In genomic region chr4:108405766-108406137, GRCm38 (mm10) we compare ENCODE assay signal across 8 mouse cellular contexts. TPM values are rescaled to one million over a fixed set of nuclear protein-coding genes. Genes with fewer than 3 reads are reported as not detected.
A peak's percentile ranks its signal among the peaks of the same experiment; 100 is the strongest.
DNase-seq lines count a peak whose midpoint lies in the region; ATAC-seq and TF ChIP-seq lines count a peak whose summit lies in the region.
"Had no signal": no experiment of that assay in that cellular context is flagged by ENCODE, and none has a peak within 500 bp of the region (broad histone marks: within the 10 kb centered on the region; RNA-seq: fewer than 3 reads in every experiment).

No protein-coding gene starts in this region.

- H3K9ac ChIP-seq in embryonic facial prominence, embryonic 11.5 days (replicated peaks; ENCODE audit: low read length) = peak overlapping the region; percentile 68
- peak overlapping the region; percentile 74 for H3K9ac ChIP-seq in hindbrain, embryonic 11.5 days (ENCODE audit: low read depth, low read length)
- H3K9ac ChIP-seq in limb, embryonic 14.5 days (ENCODE audit: low read depth, low read length, severe bottlenecking) = peak overlapping the region; percentile 90
- peak overlapping the region; percentile 73 for H3K9ac ChIP-seq in neural tube, embryonic 11.5 days (ENCODE audit: low read length)

- DNase-seq in R1 (ENCODE audit: low read depth, low spot score) = peak; percentile 86
- no peak for DNase-seq in embryonic facial prominence, embryonic 11.5 days (ENCODE audit: low spot score)
- DNase-seq in hindbrain, embryonic 11.5 days (ENCODE audit: low spot score) = peak; percentile 27
- peak; percentile 34 for DNase-seq in limb, embryonic 14.5 days (ENCODE audit: low spot score)
- DNase-seq in neural tube, embryonic 11.5 days (ENCODE audit: low spot score) = no peak
- DNase-seq in adrenal gland, adult 8-10 months = no peak
- DNase-seq in thymus, postnatal 10 days (ENCODE audit: low spot score in 2 of 2) = no peak

- TF ChIP-seq POLR2A in limb, embryonic 14.5 days (IDR thresholded peaks at IDR 0.05; ENCODE audit: borderline replicate concordance, extremely low read depth, insufficient read depth, insufficient read length) = no peak

- 61% methylated on average over 3 of the region's 3 CpGs for WGBS in embryonic facial prominence, embryonic 11.5 days
- WGBS in hindbrain, embryonic 11.5 days = 66% methylated on average over 3 of the region's 3 CpGs
- WGBS in limb, embryonic 14.5 days = 67% methylated on average over 3 of the region's 3 CpGs
- WGBS in neural tube, embryonic 11.5 days = 65% methylated on average over 3 of the region's 3 CpGs

- no peaks in the 10 kb centered on the region; the same call in 1 of the 2 replicates for H3K4me1 ChIP-seq in embryonic facial prominence, embryonic 11.5 days (ENCODE audit: control insufficient read depth, insufficient read depth, low read length)
- peaks cover 11% of the 10 kb centered on the region; the same call in 1 of the 2 replicates for H3K4me1 ChIP-seq in hindbrain, embryonic 11.5 days (replicated peaks; ENCODE audit: control insufficient read depth, insufficient read depth, low read length)
- peaks cover 19% of the 10 kb centered on the region for H3K4me1 ChIP-seq in limb, embryonic 14.5 days (ENCODE audit: control insufficient read depth, insufficient read depth, low read length)
- peaks cover 8% of the 10 kb centered on the region for H3K4me1 ChIP-seq in neural tube, embryonic 11.5 days (ENCODE audit: control insufficient read depth, insufficient read depth, low read length)

- no peaks in the 10 kb centered on the region for H3K36me3 ChIP-seq in embryonic facial prominence, embryonic 11.5 days (replicated peaks; ENCODE audit: control insufficient read depth, insufficient read depth, low read depth, low read length)
- no peaks in the 10 kb centered on the region for H3K36me3 ChIP-seq in hindbrain, embryonic 11.5 days (ENCODE audit: control insufficient read depth, insufficient read depth, low read length)
- peaks cover 10% of the 10 kb centered on the region for H3K36me3 ChIP-seq in limb, embryonic 14.5 days (ENCODE audit: control insufficient read depth, insufficient read depth, low read length)
- H3K36me3 ChIP-seq in neural tube, embryonic 11.5 days (ENCODE audit: control insufficient read depth, insufficient read depth, low read length) = no peaks in the 10 kb centered on the region

- H3K27ac ChIP-seq in embryonic facial prominence, embryonic 11.5 days (replicated peaks; ENCODE audit: low read depth, low read length) = peak overlapping the region; percentile 17; the same call in 1 of the 2 replicates
- H3K27ac ChIP-seq in hindbrain, embryonic 11.5 days (ENCODE audit: low read depth, low read length) = no peak overlapping the region
- peak overlapping the region; percentile 86 for H3K27ac ChIP-seq in limb, embryonic 14.5 days (replicated peaks; ENCODE audit: low read depth, low read length)
- H3K27ac ChIP-seq in neural tube, embryonic 11.5 days (ENCODE audit: low read depth, low read length) = no peak overlapping the region

- peak overlapping the region; percentile 65 for H3K4me2 ChIP-seq in embryonic facial prominence, embryonic 11.5 days (ENCODE audit: low read depth, low read length)
- peak overlapping the region; percentile 86 for H3K4me2 ChIP-seq in hindbrain, embryonic 11.5 days (replicated peaks; ENCODE audit: low read depth, low read length)
- H3K4me2 ChIP-seq in limb, embryonic 14.5 days (replicated peaks; ENCODE audit: low read depth, low read length, severe bottlenecking) = peak overlapping the region; percentile 88
- peak overlapping the region; percentile 67 for H3K4me2 ChIP-seq in neural tube, embryonic 11.5 days (ENCODE audit: low read depth)

- H3K4me3 ChIP-seq in embryonic facial prominence, embryonic 11.5 days (ENCODE audit: low read depth, low read length) = peak overlapping the region; percentile 34
- H3K4me3 ChIP-seq in hindbrain, embryonic 11.5 days (ENCODE audit: low read depth, low read length) = peak overlapping the region; percentile 39
- peak overlapping the region; percentile 52 for H3K4me3 ChIP-seq in limb, embryonic 14.5 days (replicated peaks; ENCODE audit: low read length)
- peak overlapping the region; percentile 37; the same call in 1 of the 2 replicates for H3K4me3 ChIP-seq in neural tube, embryonic 11.5 days (ENCODE audit: low read depth, low read length)
- H3K4me3 ChIP-seq: myocyte had no signal

- no peaks in the 10 kb centered on the region for H3K27me3 ChIP-seq in embryonic facial prominence, embryonic 11.5 days (ENCODE audit: control insufficient read depth, insufficient read depth, low read length)
- no peaks in the 10 kb centered on the region for H3K27me3 ChIP-seq in hindbrain, embryonic 11.5 days (ENCODE audit: control insufficient read depth, insufficient read depth, low read length)
- H3K27me3 ChIP-seq in limb, embryonic 14.5 days (ENCODE audit: control insufficient read depth, insufficient read depth, low read length) = no peaks in the 10 kb centered on the region
- no peaks in the 10 kb centered on the region for H3K27me3 ChIP-seq in neural tube, embryonic 11.5 days (ENCODE audit: control insufficient read depth, insufficient read depth, low read length)

- ATAC-seq in embryonic facial prominence, embryonic 11.5 days (replicated peaks; ENCODE audit: insufficient number of reproducible peaks, low FRiP score, low TSS enrichment, low read depth) = peak; percentile 57; the same call in 1 of the 2 replicates
- peak; percentile 38 for ATAC-seq in hindbrain, embryonic 11.5 days (ENCODE audit: low FRiP score)
- ATAC-seq in limb, embryonic 14.5 days (ENCODE audit: low FRiP score, low read depth) = peak; percentile 61; the same call in 1 of the 2 replicates
- ATAC-seq in neural tube, embryonic 11.5 days (ENCODE audit: insufficient read depth, low FRiP score, low TSS enrichment) = no peak

- H3K9me3 ChIP-seq in embryonic facial prominence, embryonic 11.5 days (replicated peaks; ENCODE audit: control insufficient read depth, low read length) = no peaks in the 10 kb centered on the region
- no peaks in the 10 kb centered on the region for H3K9me3 ChIP-seq in hindbrain, embryonic 11.5 days (ENCODE audit: control insufficient read depth, low read length)
- no peaks in the 10 kb centered on the region for H3K9me3 ChIP-seq in limb, embryonic 14.5 days (ENCODE audit: control insufficient read depth, low read length)
- no peaks in the 10 kb centered on the region for H3K9me3 ChIP-seq in neural tube, embryonic 11.5 days (ENCODE audit: control insufficient read depth, low read length)

RNA-seq across cellular contexts. Expression of gene Gpx7, which starts 1.0 kb away (rescaled TPM):
- polyA plus RNA-seq in embryonic facial prominence, embryonic 11.5 days (2014; fragmentation: Nextera tagmentation; extraction: Ambion mirVana) = 44.9 and 46.4 TPM in 2 replicates
- polyA plus RNA-seq in hindbrain, embryonic 11.5 days (2014; fragmentation: Nextera tagmentation; extraction: Ambion mirVana) = 47.3 and 52.8 TPM in 2 replicates
- polyA plus RNA-seq in limb, embryonic 14.5 days (2012; rRNA removed) = 92.8 and 98.8 TPM in 2 replicates
- polyA plus RNA-seq in limb, embryonic 14.5 days (2014; fragmentation: Nextera tagmentation; extraction: Ambion mirVana) = 104 and 117 TPM in 2 replicates
- 51.3 and 51.7 TPM in 2 replicates for polyA plus RNA-seq in neural tube, embryonic 11.5 days (2014; fragmentation: Nextera tagmentation; extraction: Ambion mirVana)
- total RNA-seq in adrenal gland, adult 8-10 months (2022) = 1 to 10 TPM; 5.5 to 8.7 (median 7.0) TPM

RNA-seq across cellular contexts. Expression of gene Shisal2a, which starts 22.6 kb away (rescaled TPM):
- 8.5 and 10.2 TPM in 2 replicates for polyA plus RNA-seq in embryonic facial prominence, embryonic 11.5 days (2014; fragmentation: Nextera tagmentation; extraction: Ambion mirVana)
- 2.0 and 3.2 TPM in 2 replicates for polyA plus RNA-seq in hindbrain, embryonic 11.5 days (2014; fragmentation: Nextera tagmentation; extraction: Ambion mirVana)
- 5.7 and 8.8 TPM in 2 replicates for polyA plus RNA-seq in limb, embryonic 14.5 days (2012; rRNA removed)
- polyA plus RNA-seq in limb, embryonic 14.5 days (2014; fragmentation: Nextera tagmentation; extraction: Ambion mirVana) = 4.2 and 5.4 TPM in 2 replicates
- polyA plus RNA-seq in neural tube, embryonic 11.5 days (2014; fragmentation: Nextera tagmentation; extraction: Ambion mirVana) = 2.7 and 4.3 TPM in 2 replicates
- total RNA-seq in adrenal gland, adult 8-10 months (2022) = 1 to 10 TPM; 4.6 to 8.5 (median 5.7) TPM

RNA-seq across cellular contexts. Expression of gene Tut4, which starts 53.5 kb away (rescaled TPM):
- 94.6 and 110 TPM in 2 replicates for polyA plus RNA-seq in embryonic facial prominence, embryonic 11.5 days (2014; fragmentation: Nextera tagmentation; extraction: Ambion mirVana)
- 65.8 and 105 TPM in 2 replicates for polyA plus RNA-seq in hindbrain, embryonic 11.5 days (2014; fragmentation: Nextera tagmentation; extraction: Ambion mirVana)
- 197 and 222 TPM in 2 replicates for polyA plus RNA-seq in limb, embryonic 14.5 days (2012; rRNA removed)
- polyA plus RNA-seq in limb, embryonic 14.5 days (2014; fragmentation: Nextera tagmentation; extraction: Ambion mirVana) = 59.1 and 73.9 TPM in 2 replicates
- 66.8 and 68.0 TPM in 2 replicates for polyA plus RNA-seq in neural tube, embryonic 11.5 days (2014; fragmentation: Nextera tagmentation; extraction: Ambion mirVana)
- total RNA-seq in adrenal gland, adult 8-10 months (2022) = 10 to 100 TPM; 22.8 to 56.4 (median 31.0) TPM

Comparison
In these comparisons a context has a peak if more than half of its experiments do, and no peak if none do; other contexts are left out.
1. DNase-seq: peak in R1 (single experiment), hindbrain, embryonic 11.5 days (single experiment) and limb, embryonic 14.5 days (single experiment); none in embryonic facial prominence, embryonic 11.5 days (single experiment), neural tube, embryonic 11.5 days (single experiment), adrenal gland, adult 8-10 months (single experiment) and thymus, postnatal 10 days (0 of 2).
2. H3K27ac ChIP-seq: peak in embryonic facial prominence, embryonic 11.5 days (single experiment) and limb, embryonic 14.5 days (single experiment); none in hindbrain, embryonic 11.5 days (single experiment) and neural tube, embryonic 11.5 days (single experiment).
3. Peak in every context shown above with its lines, with median percentiles within 50 percentile points of each other: H3K4me2 ChIP-seq, H3K4me3 ChIP-seq and H3K9ac ChIP-seq.